Mouse (Mus musculus): ENCODE results near the gene Mpzl3. TPM values are rescaled to one million over a fixed set of nuclear protein-coding genes. Genes with fewer than 3 reads are reported as not detected.
A peak's percentile ranks its signal among the peaks of the same experiment; 100 is the strongest.
"Not testable (repeated sequence)": the region's sequence is repeated elsewhere in the genome, so short reads cannot be mapped to it uniquely, and the experiment has no call there.

Mpzl3 gene
- total RNA-seq, 2 experiments from 2014 or later: 1.7 to 2.0 TPM

GRCm38 (mm10) chr9:45030341-45030740, 24.6 kb upstream of the Mpzl3 start:
- TF ChIP-seq CTCF (IDR thresholded peaks at IDR 0.05): no peak
- no peak for DNase-seq
- intact Hi-C loops (cut with DNase I): no loop called here
- no peak overlapping the region for H3K27ac ChIP-seq
- H3K4me3 ChIP-seq: no peak overlapping the region

- no peak for TF ChIP-seq CTCF (IDR thresholded peaks at IDR 0.05)
- intact Hi-C loops (cut with DNase I): no loop called here
- no peak for DNase-seq
- Histone ChIP-seq H3K4me3 (no peak overlapping the region), H3K27ac (no peak overlapping the region)
Observed at GRCm38 (mm10) chr9:45032261-45032660, 22.7 kb upstream of the Mpzl3 start.

- Histone ChIP-seq H3K4me3 (no peak overlapping the region), H3K27ac (no peak overlapping the region)
- no peak for DNase-seq
- intact Hi-C loops (cut with DNase I): no loop called here
- TF ChIP-seq CTCF (IDR thresholded peaks at IDR 0.05): no peak
Observed at GRCm38 (mm10) chr9:45034526-45034925, 20.5 kb upstream of the Mpzl3 start.

GRCm38 (mm10) chr9:45037803-45038202, 17.2 kb upstream of the Mpzl3 start:
- DNase-seq; H3K27ac ChIP-seq; intact Hi-C loops (cut with DNase I); H3K4me3 ChIP-seq: not testable (repeated sequence)

- Histone ChIP-seq H3K27ac (no peak within 1 kb of the TSS), H3K4me3 (no peak within 1 kb of the TSS)
- TF ChIP-seq CTCF (IDR thresholded peaks at IDR 0.05): no peak
- intact Hi-C loops (cut with DNase I): no loop called here
- DNase-seq: no peak
Observed at GRCm38 (mm10) chr9:45039499-45039898, 15.5 kb upstream of the Mpzl3 start, which contains the start of gene Mpzl2. TSS of gene Mpzl2 (plus strand) at chr9:45039799.

GRCm38 (mm10) chr9:45040066-45040845, 14.7 kb upstream of the Mpzl3 start:
- DNase-seq: no peak
- no peak for TF ChIP-seq CTCF (IDR thresholded peaks at IDR 0.05)
- intact Hi-C loops (cut with DNase I): no loop called here
- no peak overlapping the region for H3K27ac ChIP-seq
- H3K4me3 ChIP-seq: no peak overlapping the region

- intact Hi-C loops (cut with DNase I): no loop called here
- Histone ChIP-seq H3K27ac (no peak overlapping the region), H3K4me3 (no peak overlapping the region)
- DNase-seq: no peak
- TF ChIP-seq CTCF (IDR thresholded peaks at IDR 0.05): no peak
Observed at GRCm38 (mm10) chr9:45041131-45041838, 13.7 kb upstream of the Mpzl3 start.

- TF ChIP-seq CTCF (IDR thresholded peaks at IDR 0.05): no peak
- DNase-seq: no peak
- intact Hi-C loops (cut with DNase I): no loop called here
- Histone ChIP-seq H3K27ac (no peak overlapping the region), H3K4me3 (peak overlapping the region; percentile 40)
Observed at GRCm38 (mm10) chr9:45042056-45042720, 12.8 kb upstream of the Mpzl3 start.

GRCm38 (mm10) chr9:45042947-45043346, 12.0 kb upstream of the Mpzl3 start:
- Histone ChIP-seq H3K4me3 (peak overlapping the region; percentile 40), H3K27ac (no peak overlapping the region)
- TF ChIP-seq CTCF (IDR thresholded peaks at IDR 0.05): no peak
- intact Hi-C loops (cut with DNase I): no loop called here
- DNase-seq: no peak

- DNase-seq: no peak
- Histone ChIP-seq H3K4me3 (no peak overlapping the region), H3K27ac (no peak overlapping the region)
- intact Hi-C loops (cut with DNase I): no loop called here
- no peak for TF ChIP-seq CTCF (IDR thresholded peaks at IDR 0.05)
Observed at GRCm38 (mm10) chr9:45046973-45047372, 8.0 kb upstream of the Mpzl3 start.

- H3K4me3 ChIP-seq: no peak overlapping the region
- no peak for DNase-seq
- intact Hi-C loops (cut with DNase I): no loop called here
- H3K27ac ChIP-seq: no peak overlapping the region
- TF ChIP-seq CTCF (IDR thresholded peaks at IDR 0.05): peak; percentile 84
Observed at GRCm38 (mm10) chr9:45048511-45048910, 6.5 kb upstream of the Mpzl3 start.

GRCm38 (mm10) chr9:45049731-45050130, 5.3 kb upstream of the Mpzl3 start:
- intact Hi-C loops (cut with DNase I): no loop called here
- H3K27ac ChIP-seq: no peak overlapping the region
- no peak for TF ChIP-seq CTCF (IDR thresholded peaks at IDR 0.05)
- no peak overlapping the region for H3K4me3 ChIP-seq
- DNase-seq: no peak

GRCm38 (mm10) chr9:45050301-45050700, 4.7 kb upstream of the Mpzl3 start:
- no peak for TF ChIP-seq CTCF (IDR thresholded peaks at IDR 0.05)
- no peak overlapping the region for H3K27ac ChIP-seq
- intact Hi-C loops (cut with DNase I): no loop called here
- H3K4me3 ChIP-seq: no peak overlapping the region
- DNase-seq: no peak

Measured in gastrocnemius, adult 2 months (tissue).